In the genomic region with DNA sequence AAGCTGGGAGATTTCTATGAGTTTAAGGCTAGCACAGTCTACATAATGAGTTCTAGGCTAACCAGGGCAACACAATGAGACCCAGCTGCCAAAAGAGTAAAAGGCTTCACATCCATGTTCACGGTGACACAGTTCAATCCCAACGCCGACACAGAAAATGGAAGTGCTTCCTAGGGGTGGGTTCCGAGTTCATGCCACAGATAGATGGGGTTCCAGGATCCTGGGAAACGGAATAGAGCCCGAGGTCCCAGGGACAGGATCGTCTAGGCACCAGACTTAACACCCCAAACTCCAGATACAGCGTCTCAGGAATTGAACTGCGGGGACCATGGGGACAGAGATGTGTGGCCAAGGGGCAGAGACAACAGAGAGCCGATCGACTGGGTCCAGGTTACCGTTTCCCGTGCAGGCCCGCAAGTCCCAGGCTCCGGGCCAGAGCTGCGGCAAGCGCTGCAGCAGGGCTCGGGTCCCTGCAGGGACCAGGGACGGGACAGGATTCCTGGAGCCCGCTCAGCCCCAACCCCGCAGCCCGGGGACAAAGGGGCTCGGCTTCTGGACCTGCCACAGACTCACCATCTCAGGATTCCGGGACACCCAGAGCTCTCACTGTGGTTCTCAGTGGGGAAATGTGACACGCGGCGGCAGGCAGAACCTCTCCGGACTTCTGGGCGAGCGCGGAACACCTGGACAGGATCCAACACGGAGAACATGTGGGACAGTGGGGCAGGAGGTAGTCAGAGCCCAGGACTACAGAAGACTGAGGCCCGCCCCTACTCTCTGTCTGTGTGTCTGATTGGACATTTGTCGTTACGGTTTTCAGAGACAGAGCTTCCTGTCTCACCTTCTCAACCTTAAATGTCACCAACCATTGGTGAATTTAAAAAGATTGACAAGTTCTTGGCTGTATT, we compare ENCODE assay signal across 8 mouse cellular contexts. TPM values are rescaled to one million over a fixed set of nuclear protein-coding genes. Genes with fewer than 3 reads are reported as not detected.
DNase-seq lines count a peak whose midpoint lies in the region; ATAC-seq lines count a peak whose summit lies in the region.

Gene Zfp599 (minus strand): TSS at position 712 of the 908 bp plus-strand sequence.

- peak within 1 kb of the TSS; percentile 77 for H3K9ac ChIP-seq in hindbrain, embryonic 14.5 days

- H3K4me2 ChIP-seq in hindbrain, embryonic 14.5 days (replicated peaks): peak within 1 kb of the TSS; percentile 67

- peak; percentile 72 for DNase-seq in WW6 (ENCODE audit: low read depth, low spot score)
- peak; percentile 79 to 83 for DNase-seq in cerebellum, postnatal 25 days
- DNase-seq in frontal cortex, postnatal 14 days (ENCODE audit: low spot score in 2 of 2): peak; percentile 37 to 40
- DNase-seq in hindbrain, embryonic 14.5 days (ENCODE audit: low spot score): peak; percentile 72
- DNase-seq in layer of hippocampus, postnatal 25 days (ENCODE audit: extremely low spot score in 1 of 2, low spot score in 1 of 2): peak; percentile 27 to 31
- peak; percentile 65 for DNase-seq in lung, postnatal 14 days
- peak; percentile 70 for DNase-seq in retina, embryonic 14.5 days (ENCODE audit: low spot score)
- DNase-seq in thymus, postnatal 36 days: peak; percentile 71 to 80

- peak; percentile 95 for ATAC-seq in hindbrain, embryonic 14.5 days (ENCODE audit: low FRiP score)

- no peaks in the 10 kb centered on the region for H3K4me1 ChIP-seq in hindbrain, embryonic 14.5 days (replicated peaks; ENCODE audit: control insufficient read depth, insufficient read depth, low read length)

- peaks cover 6% of the 10 kb centered on the region; the same call in 1 of the 2 replicates for H3K36me3 ChIP-seq in hindbrain, embryonic 14.5 days (replicated peaks; ENCODE audit: control insufficient read depth, insufficient read depth)

- WGBS in hindbrain, embryonic 14.5 days: 2% methylated on average over 35 of the region's 35 CpGs

- H3K27ac ChIP-seq in hindbrain, embryonic 14.5 days: no peak within 1 kb of the TSS

- no peaks in the 10 kb centered on the region for H3K27me3 ChIP-seq in hindbrain, embryonic 14.5 days (ENCODE audit: control insufficient read depth, insufficient read depth, low read length)

- H3K9me3 ChIP-seq in hindbrain, embryonic 14.5 days (ENCODE audit: control insufficient read depth, low read length): peaks cover 10% of the 10 kb centered on the region

- peak within 1 kb of the TSS; percentile 58 for H3K4me3 ChIP-seq in hindbrain, embryonic 14.5 days (replicated peaks; ENCODE audit: low read length)

RNA-seq across cellular contexts. Expression of gene Zfp599, which starts in this region (rescaled TPM):
- 8.5 and 8.6 TPM in 2 replicates for polyA plus RNA-seq in hindbrain, embryonic 14.5 days (2014; fragmentation: Nextera tagmentation; extraction: Ambion mirVana)
- 1 to 10 TPM; 5.0 to 5.5 TPM for total RNA-seq in layer of hippocampus, postnatal 25 days (2021)

Comparison
In these comparisons a context has a peak if more than half of its experiments do, and no peak if none do; other contexts are left out.
1. DNase-seq: peak in every context shown above with its lines; median percentile 81 in cerebellum, postnatal 25 days; 76 in thymus, postnatal 36 days; 72 in WW6; 72 in hindbrain, embryonic 14.5 days; 70 in retina, embryonic 14.5 days; 65 in lung, postnatal 14 days; 38 in frontal cortex, postnatal 14 days; 29 in layer of hippocampus, postnatal 25 days.